16 mouse cellular contexts compared by ENCODE assay signal in genomic region chr7:46035468-46035867, GRCm38 (mm10). TPM values are rescaled to one million over a fixed set of nuclear protein-coding genes. Genes with fewer than 3 reads are reported as not detected.
DNase-seq lines count a peak whose midpoint lies in the region; ATAC-seq lines count a peak whose summit lies in the region.
"Had no signal": no experiment of that assay in that cellular context is flagged by ENCODE, and none has a peak within 500 bp of the region (broad histone marks: within the 10 kb centered on the region; RNA-seq: fewer than 3 reads in every experiment).

No protein-coding gene starts in this region.

- H3K9me3 ChIP-seq in megakaryocyte, embryonic 14.5 days, result no peaks in the 10 kb centered on the region
- no peaks in the 10 kb centered on the region for H3K9me3 ChIP-seq in intestine, embryonic 16.5 days (ENCODE audit: control insufficient read depth, low read length)
- no peaks in the 10 kb centered on the region for H3K9me3 ChIP-seq in neural tube, embryonic 13.5 days
- H3K9me3 ChIP-seq: lung, embryonic 15.5 days had no signal

- peaks cover 45% of the 10 kb centered on the region for H3K36me3 ChIP-seq in megakaryocyte, embryonic 14.5 days (replicated peaks; ENCODE audit: low read length)
- H3K36me3 ChIP-seq in intestine, embryonic 16.5 days (ENCODE audit: control insufficient read depth, insufficient read depth, low read length), result 0 out of 2 replicates have a peak, but pooled peaks cover 3% of the 10 kb centered on the region
- peaks cover 27% of the 10 kb centered on the region for H3K36me3 ChIP-seq in neural tube, embryonic 13.5 days

- no peaks in the 10 kb centered on the region for H3K27me3 ChIP-seq in megakaryocyte, embryonic 14.5 days (replicated peaks)
- no peaks in the 10 kb centered on the region for H3K27me3 ChIP-seq in intestine, embryonic 16.5 days (replicated peaks; ENCODE audit: control insufficient read depth, insufficient read depth, low read length)
- 0 out of 2 replicates have a peak, but pooled peaks cover 3% of the 10 kb centered on the region for H3K27me3 ChIP-seq in neural tube, embryonic 13.5 days
- H3K27me3 ChIP-seq: lung, embryonic 15.5 days; Patski had no signal

- no peak for ATAC-seq in megakaryocyte, adult 5-6 weeks (ENCODE audit: poor library complexity, severe bottlenecking)
- no peak for ATAC-seq in intestine, embryonic 16.5 days
- ATAC-seq in neural tube, embryonic 13.5 days (ENCODE audit: low read depth), result no peak
- no peak for ATAC-seq in cerebellum, adult (ENCODE audit: insufficient number of reproducible peaks, low FRiP score, low TSS enrichment)
- ATAC-seq: forebrain, embryonic 16.5 days; hindbrain, postnatal 0 days; Patski had no signal

- H3K27ac ChIP-seq in intestine, embryonic 16.5 days (ENCODE audit: low read length), result peak overlapping the region; percentile 47; the same call in 1 of the 2 replicates
- H3K27ac ChIP-seq in neural tube, embryonic 13.5 days (replicated peaks), result no peak overlapping the region
- H3K27ac ChIP-seq: gastrocnemius, adult 2 months; hindbrain, postnatal 0 days; lung, embryonic 15.5 days had no signal

- H3K4me2 ChIP-seq in intestine, embryonic 16.5 days (ENCODE audit: low read depth, low read length), result peak overlapping the region; percentile 83
- H3K4me2 ChIP-seq in neural tube, embryonic 13.5 days, result 0 out of 2 replicates have a peak overlapping the region, but pooled peaks have one; percentile 98

- H3K4me1 ChIP-seq in megakaryocyte, embryonic 14.5 days, result peaks cover 77% of the 10 kb centered on the region
- peaks cover 47% of the 10 kb centered on the region for H3K4me1 ChIP-seq in intestine, embryonic 16.5 days (ENCODE audit: control insufficient read depth, insufficient read depth, low read length)
- peaks cover 22% of the 10 kb centered on the region for H3K4me1 ChIP-seq in neural tube, embryonic 13.5 days (replicated peaks)

- peak; percentile 89 for DNase-seq in MEL-GATA-1-ER (ENCODE audit: extremely low read depth, low read depth)
- DNase-seq in adrenal gland, postnatal 14 days, result no peak
- DNase-seq: cerebellum, adult 11 months; cerebellum, postnatal 25 days; gastrocnemius, adult 2 months had no signal

- H3K4me3 ChIP-seq in megakaryocyte, embryonic 14.5 days (replicated peaks), result peak overlapping the region; percentile 98
- H3K4me3 ChIP-seq in intestine, embryonic 16.5 days (ENCODE audit: low read length), result peak overlapping the region; percentile 94
- no peak overlapping the region for H3K4me3 ChIP-seq in neural tube, embryonic 13.5 days
- H3K4me3 ChIP-seq: gastrocnemius, adult 2 months had no signal

- peak overlapping the region; percentile 17; the same call in 1 of the 2 replicates for H3K9ac ChIP-seq in intestine, embryonic 16.5 days (ENCODE audit: low read depth, low read length)
- peak overlapping the region; percentile 90; the same call in 1 of the 2 replicates for H3K9ac ChIP-seq in neural tube, embryonic 13.5 days

- 66% methylated on average over 2 of the region's 2 CpGs for WGBS in intestine, embryonic 16.5 days
- 94% methylated on average over 2 of the region's 2 CpGs for WGBS in neural tube, embryonic 13.5 days

RNA-seq across cellular contexts. Expression of gene Nomo1, which starts 2.0 kb away (rescaled TPM):
- 172 and 218 TPM in 2 replicates for polyA plus RNA-seq in megakaryocyte, embryonic 14.5 days (2012; ENCODE audit: insufficient read depth, low replicate concordance)
- 11.9 and 12.5 TPM in 2 replicates for total RNA-seq in megakaryocyte, adult 5-6 weeks (2015)
- total RNA-seq in megakaryocyte, adult 5-6 weeks (2017), result 15.4 and 16.9 TPM in 2 replicates
- 95.7 and 102 TPM in 2 replicates for polyA plus RNA-seq in intestine, embryonic 16.5 days (2015; fragmentation: Nextera tagmentation; extraction: Ambion mirVana)
- 36.0 and 38.6 TPM in 2 replicates for polyA plus RNA-seq in neural tube, embryonic 13.5 days (2015; fragmentation: Nextera tagmentation; extraction: Ambion mirVana)
- 53.0 and 60.3 TPM in 2 replicates for total RNA-seq in adrenal gland, postnatal 14 days (2021)

RNA-seq across cellular contexts. Expression of gene Abcc6, which starts 5.4 kb away (rescaled TPM):
- not detected in 2 replicates for polyA plus RNA-seq in megakaryocyte, embryonic 14.5 days (2012; ENCODE audit: insufficient read depth, low replicate concordance)
- not detected in 2 replicates for total RNA-seq in megakaryocyte, adult 5-6 weeks (2015)
- not detected in 2 replicates for total RNA-seq in megakaryocyte, adult 5-6 weeks (2017)
- 6.1 and 6.6 TPM in 2 replicates for polyA plus RNA-seq in intestine, embryonic 16.5 days (2015; fragmentation: Nextera tagmentation; extraction: Ambion mirVana)
- polyA plus RNA-seq in neural tube, embryonic 13.5 days (2015; fragmentation: Nextera tagmentation; extraction: Ambion mirVana), result 0.52 and 0.56 TPM in 2 replicates
- 0.90 and 15.1 TPM in 2 replicates for total RNA-seq in adrenal gland, postnatal 14 days (2021)
- total RNA-seq: heart, postnatal 25 days had no signal
- polyA plus RNA-seq: myocyte had no signal
